Mouse (Mus musculus) kidney, adult 2 months (tissue): ENCODE data around the gene Rab36. TPM values are rescaled to one million over a fixed set of nuclear protein-coding genes. Genes with fewer than 3 reads are reported as not detected.
A peak's percentile ranks its signal among the peaks of the same experiment; 100 is the strongest.

Experiments
- DNase-seq: peaks from one replicate; pipeline ENCODE4 v3.0.0; 2021
- H3K27ac ChIP-seq: fragments of 200-500 bp; 2 replicates; pipeline ENCODE4 v1.5.1; 2012; ENCODE audit warnings: low read depth, low read length, control low read depth, inconsistent platforms; ENCODE audit not compliant: insufficient read depth
- H3K27me3 ChIP-seq: fragments of 200-500 bp; replicated peaks from 2 replicates; pipeline ENCODE4 v1.6.1; 2012; ENCODE audit warnings: mild to moderate bottlenecking, moderate library complexity, low read length, inconsistent platforms; ENCODE audit not compliant: control insufficient read depth, insufficient read depth
- H3K36me3 ChIP-seq: fragments of 200-500 bp; 2 replicates; pipeline ENCODE4 v1.6.1; 2012; ENCODE audit warnings: mild to moderate bottlenecking, moderate library complexity, low read length, inconsistent platforms; ENCODE audit not compliant: control insufficient read depth, insufficient read depth
- H3K4me1 ChIP-seq: fragments of 200-500 bp; 2 replicates; pipeline ENCODE4 v1.6.1; 2011; ENCODE audit warnings: low read length; ENCODE audit not compliant: control insufficient read depth, insufficient read depth
- H3K4me3 ChIP-seq: fragments of 200-500 bp; 2 replicates; pipeline ENCODE4 v1.5.1; 2011; ENCODE audit warnings: mild to moderate bottlenecking, low read depth, low read length, control low read depth; ENCODE audit not compliant: insufficient read depth
- CTCF ChIP-seq: fragments of 200-500 bp; conservative IDR thresholded peaks from 2 replicates; pipeline ENCODE4 v1.5.1; 2011; ENCODE audit warnings: low read depth, mild to moderate bottlenecking, control low read depth, low read length, moderate library complexity, mixed read lengths; ENCODE audit not compliant: insufficient read depth, insufficient read length
- POLR2A ChIP-seq: fragments of 200-500 bp; IDR thresholded peaks from one replicate; pipeline ENCODE4 v1.6.1; 2011; ENCODE audit warnings: low read depth, low read length, control low read depth
- WGBS: fragments of 180-500 bp; shearing (Covaris S2); methylation state at CpG from one replicate; pipeline ENCODE4 v1.1.7; 2018; 5-methylcytosine and 5-hydroxymethylcytosine counted together
- polyA plus RNA-seq: library from polyadenylated mRNA; depleted of rRNA; stranded (reverse); fragments of >200 nt; gene quantifications from 2 replicates; pipeline ENCODE4 v1.2.3, GENCODE M21; 2012

Gene Rab36
- polyA plus RNA-seq, 1 experiment, result 9.5 TPM

DNA sequence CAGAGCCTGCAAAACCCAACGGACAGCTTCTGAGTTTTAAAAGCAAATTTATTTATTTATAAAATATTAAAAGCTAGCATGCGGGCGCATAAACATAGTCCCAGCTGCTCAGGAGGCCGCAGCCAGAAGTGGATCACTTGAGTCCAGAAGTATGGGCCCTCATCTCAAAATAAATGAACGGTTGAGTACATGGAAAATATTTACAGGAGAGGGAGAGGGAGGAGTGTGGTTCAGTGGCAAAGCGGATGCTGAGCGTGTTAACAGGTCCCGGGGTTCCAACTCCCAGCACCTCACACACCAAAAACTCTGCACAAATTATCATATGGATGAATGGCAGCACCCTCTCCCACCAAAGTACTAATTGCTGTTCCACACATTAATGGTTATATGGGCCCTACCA, 21.5 kb downstream of the Rab36 start:
- no peak for DNase-seq
- H3K4me3 ChIP-seq, result no peak overlapping the region

DNA sequence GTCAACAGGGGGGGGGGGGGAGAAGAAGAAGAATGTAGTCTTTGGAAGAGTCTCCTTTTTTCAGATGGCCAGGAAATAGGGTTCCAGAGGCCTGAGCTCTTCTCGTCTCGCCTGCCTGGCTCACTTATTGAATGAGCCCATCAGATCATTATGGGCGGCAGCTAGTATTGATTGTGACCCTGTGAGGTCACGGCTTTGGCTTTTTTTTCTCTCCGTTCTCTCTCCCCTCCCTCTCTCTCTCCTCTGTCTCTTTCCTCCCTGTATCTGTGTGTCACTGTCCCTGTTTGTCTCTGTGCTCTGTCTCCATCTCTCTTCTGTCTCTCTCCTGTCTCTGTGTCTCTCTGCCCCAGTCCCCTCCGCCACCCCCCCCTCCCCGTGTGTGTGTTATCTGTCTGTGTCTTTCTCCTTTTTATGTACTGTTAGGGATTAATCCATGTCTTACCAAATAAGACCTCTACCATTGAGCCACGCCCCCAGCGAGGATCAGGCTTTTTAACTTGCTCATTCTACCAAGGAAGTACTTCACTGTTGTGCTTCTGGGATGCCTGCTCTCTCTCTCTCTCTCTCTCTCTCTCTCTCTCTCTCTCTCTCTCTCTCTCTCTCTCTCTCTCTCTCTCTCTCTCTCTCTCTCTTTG, 22.0 kb downstream of the Rab36 start:
- no peaks in the 10 kb centered on the region for H3K36me3 ChIP-seq
- no peak overlapping the region for H3K4me3 ChIP-seq
- 51% methylated on average over 9 of the region's 9 CpGs for WGBS
- no peaks in the 10 kb centered on the region for H3K27me3 ChIP-seq
- DNase-seq, result no peak
- H3K4me1 ChIP-seq, result peaks cover 19% of the 10 kb centered on the region; the same call in 1 of the 2 replicates
- no peak overlapping the region for H3K27ac ChIP-seq
- no peak for TF ChIP-seq POLR2A
- no peak for TF ChIP-seq CTCF

More for the DNA sequence above, 21.5 kb downstream of the Rab36 start:
- H3K36me3 ChIP-seq, result no peaks in the 10 kb centered on the region
- TF ChIP-seq CTCF (no peak), POLR2A (no peak)
- peaks cover 15% of the 10 kb centered on the region; the same call in 1 of the 2 replicates for H3K4me1 ChIP-seq
- H3K27ac ChIP-seq, result no peak overlapping the region
- WGBS, result 85% methylated on average over 8 of the region's 8 CpGs
- H3K27me3 ChIP-seq, result no peaks in the 10 kb centered on the region

DNA sequence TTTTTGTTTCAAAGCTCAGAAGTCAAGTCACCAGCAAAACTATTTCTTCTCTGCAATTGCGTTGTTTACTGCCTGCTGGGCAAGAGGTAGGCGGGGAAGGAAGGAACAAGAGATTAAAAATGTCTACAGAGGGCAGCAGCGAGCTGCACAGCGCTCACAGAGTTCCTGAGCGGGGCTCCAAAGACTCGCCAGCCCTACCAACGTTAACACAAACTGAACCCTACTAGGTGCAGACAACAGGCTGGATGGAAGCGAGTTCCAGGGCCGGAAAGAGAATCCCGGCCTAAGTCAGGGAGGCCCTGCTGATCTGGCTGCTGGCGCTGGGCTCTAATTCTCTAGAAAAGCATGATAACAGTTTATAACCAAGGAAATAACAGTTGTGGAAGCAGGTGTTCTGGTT, 22.5 kb downstream of the Rab36 start:
- no peaks in the 10 kb centered on the region for H3K27me3 ChIP-seq
- no peak for TF ChIP-seq POLR2A
- TF ChIP-seq CTCF, result peak; percentile 95
- peaks cover 15% of the 10 kb centered on the region; the same call in 1 of the 2 replicates for H3K4me1 ChIP-seq
- H3K27ac ChIP-seq, result no peak overlapping the region
- 2% methylated on average over 11 of the region's 11 CpGs for WGBS
- no peak overlapping the region for H3K4me3 ChIP-seq
- no peaks in the 10 kb centered on the region for H3K36me3 ChIP-seq
- peak; percentile 88 for DNase-seq

DNA sequence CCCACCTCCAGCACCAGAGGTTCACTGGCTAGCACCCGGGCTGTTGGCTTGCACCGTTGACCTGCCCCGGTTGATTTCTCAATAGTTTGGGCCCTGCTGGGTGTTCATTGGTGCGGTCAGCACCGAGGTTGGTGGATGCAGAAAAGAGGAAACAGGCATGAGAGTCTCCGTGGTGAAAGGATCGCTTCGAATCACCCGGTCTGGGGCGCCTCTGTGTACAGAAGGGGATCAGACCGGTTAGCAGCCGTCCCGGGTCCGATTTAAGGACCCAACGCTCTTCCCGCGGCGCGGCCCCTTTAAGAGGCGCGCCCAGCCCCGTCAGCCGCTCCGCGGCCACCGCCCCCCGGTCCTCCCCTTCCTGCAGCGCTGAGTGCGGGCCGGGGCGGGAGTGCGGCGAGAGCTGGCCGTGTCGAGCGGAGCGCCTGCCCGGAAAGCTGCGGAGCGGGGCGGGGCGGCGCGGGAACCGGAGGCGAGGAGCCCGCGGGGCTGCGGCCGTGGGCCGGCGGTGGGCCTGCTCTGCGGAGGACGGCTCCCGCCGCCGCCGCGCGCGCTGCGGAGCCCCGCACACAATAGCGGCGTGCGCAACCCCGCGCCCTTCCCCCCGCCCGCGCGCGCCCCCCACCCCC, 23.5 kb downstream of the Rab36 start, which contains the start of gene Bcr:
Gene Bcr (plus strand): TSS at position 376 of the 626 bp plus-strand sequence.
- WGBS, result 1% methylated on average over 69 of the region's 73 CpGs
- H3K36me3 ChIP-seq, result no peaks in the 10 kb centered on the region
- peak; percentile 86 for DNase-seq
- TF ChIP-seq POLR2A, result no peak
- TF ChIP-seq CTCF, result no peak
- H3K4me3 ChIP-seq, result peak within 1 kb of the TSS; percentile 70
- H3K4me1 ChIP-seq, result peaks cover 20% of the 10 kb centered on the region; the same call in 1 of the 2 replicates
- H3K27ac ChIP-seq, result peak within 1 kb of the TSS; percentile 18; the same call in 1 of the 2 replicates
- no peaks in the 10 kb centered on the region for H3K27me3 ChIP-seq

DNA sequence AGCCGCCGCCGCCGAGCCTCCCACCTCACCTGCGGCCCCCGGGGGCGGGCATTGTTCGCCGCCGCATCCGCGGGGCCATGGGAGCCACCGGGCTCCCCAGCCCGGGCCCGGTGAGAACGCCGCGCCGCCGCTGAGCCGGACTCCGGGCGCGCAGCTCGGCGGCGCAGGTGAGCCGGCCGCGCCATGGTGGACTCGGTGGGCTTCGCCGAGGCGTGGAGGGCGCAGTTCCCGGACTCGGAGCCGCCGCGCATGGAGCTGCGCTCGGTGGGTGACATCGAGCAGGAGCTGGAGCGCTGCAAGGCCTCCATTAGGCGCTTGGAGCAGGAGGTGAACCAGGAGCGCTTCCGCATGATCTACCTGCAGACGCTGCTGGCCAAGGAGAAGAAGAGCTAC, 24.0 kb downstream of the Rab36 start:
- DNase-seq, result peak; percentile 36
- no peak for TF ChIP-seq POLR2A
- Histone ChIP-seq H3K4me1 (peaks cover 20% of the 10 kb centered on the region; the same call in 1 of the 2 replicates), H3K27ac (0 out of 2 replicates have a peak overlapping the region, but pooled peaks have one; percentile 1), H3K36me3 (no peaks in the 10 kb centered on the region), H3K27me3 (no peaks in the 10 kb centered on the region), H3K4me3 (peak overlapping the region; percentile 70)
- 1% methylated on average over 48 of the region's 48 CpGs for WGBS

DNA sequence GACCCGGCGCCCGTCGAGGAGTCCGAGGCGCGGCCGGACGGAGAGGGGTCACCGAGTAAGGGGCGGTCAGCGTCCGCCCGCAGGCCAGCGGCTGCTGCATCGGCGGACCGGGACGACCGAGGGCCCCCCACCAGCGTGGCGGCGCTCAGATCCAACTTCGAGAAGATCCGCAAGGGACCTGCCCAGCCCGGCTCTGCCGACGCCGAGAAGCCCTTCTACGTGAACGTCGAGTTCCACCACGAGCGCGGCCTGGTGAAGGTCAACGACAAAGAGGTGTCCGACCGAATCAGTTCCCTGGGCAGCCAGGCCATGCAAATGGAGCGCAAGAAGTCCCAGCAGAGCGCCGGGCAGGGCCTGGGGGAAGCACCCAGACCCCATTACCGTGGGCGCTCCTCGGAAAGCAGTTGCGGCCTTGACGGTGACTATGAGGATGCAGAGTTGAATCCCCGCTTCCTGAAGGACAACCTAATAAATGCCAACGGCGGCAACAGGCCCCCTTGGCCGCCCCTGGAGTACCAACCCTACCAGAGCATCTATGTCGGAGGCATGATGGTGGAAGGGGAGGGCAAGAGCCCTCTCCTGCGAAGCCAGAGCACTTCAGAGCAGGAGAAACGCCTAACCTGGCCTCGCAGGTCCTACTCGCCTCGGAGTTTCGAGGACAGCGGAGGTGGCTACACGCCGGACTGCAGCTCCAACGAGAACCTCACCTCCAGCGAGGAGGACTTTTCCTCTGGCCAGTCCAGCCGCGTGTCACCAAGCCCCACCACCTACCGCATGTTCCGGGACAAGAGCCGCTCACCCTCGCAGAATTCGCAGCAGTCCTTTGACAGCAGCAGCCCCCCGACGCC, 24.7 kb downstream of the Rab36 start:
- WGBS, result 13% methylated on average over 71 of the region's 71 CpGs
- Histone ChIP-seq H3K27ac (no peak overlapping the region), H3K27me3 (no peaks in the 10 kb centered on the region), H3K4me3 (peak overlapping the region; percentile 70), H3K4me1 (peaks cover 21% of the 10 kb centered on the region; the same call in 1 of the 2 replicates), H3K36me3 (no peaks in the 10 kb centered on the region)
- DNase-seq, result peak; percentile 51
- TF ChIP-seq CTCF (no peak), POLR2A (no peak)
